ENCODE assay signal across 8 mouse cellular contexts in genomic region chr12:25094621-25095521, GRCm38 (mm10). TPM values are rescaled to one million over a fixed set of nuclear protein-coding genes. Genes with fewer than 3 reads are reported as not detected.
DNase-seq lines count a peak whose midpoint lies in the region; ATAC-seq and TF ChIP-seq lines count a peak whose summit lies in the region.

No protein-coding gene starts in this region.

- peak overlapping the region; percentile 97 for H3K4me2 ChIP-seq in forebrain, embryonic 16.5 days (ENCODE audit: low read length)
- peak overlapping the region; percentile 90 for H3K4me2 ChIP-seq in intestine, embryonic 15.5 days (replicated peaks)
- peak overlapping the region; percentile 69 for H3K4me2 ChIP-seq in lung, embryonic 14.5 days

- ATAC-seq in forebrain, embryonic 16.5 days = no peak
- ATAC-seq in intestine, embryonic 15.5 days = no peak
- no peak for ATAC-seq in lung, embryonic 14.5 days (ENCODE audit: insufficient read depth)
- ATAC-seq in granulocyte monocyte progenitor cell, adult 5-6 weeks (replicated peaks; ENCODE audit: poor library complexity, severe bottlenecking) = no peak

- WGBS in forebrain, embryonic 16.5 days = under 1% methylated on average over 22 of the region's 22 CpGs
- under 1% methylated on average over 22 of the region's 22 CpGs for WGBS in intestine, embryonic 15.5 days
- WGBS in lung, embryonic 14.5 days = 1% methylated on average over 22 of the region's 22 CpGs
- under 1% methylated on average over 22 of the region's 22 CpGs for WGBS in small intestine, adult 2 months

- no peak overlapping the region for H3K27ac ChIP-seq in bone marrow macrophage, adult 2 months (ENCODE audit: insufficient read depth, low read depth, low read length)
- peak overlapping the region; percentile 86 for H3K27ac ChIP-seq in forebrain, embryonic 16.5 days (ENCODE audit: low read length)
- H3K27ac ChIP-seq in intestine, embryonic 15.5 days = peak overlapping the region; percentile 73
- peak overlapping the region; percentile 86 for H3K27ac ChIP-seq in lung, embryonic 14.5 days (ENCODE audit: low read depth)
- H3K27ac ChIP-seq in small intestine, adult 2 months (ENCODE audit: insufficient read depth, low read depth, low read length) = peak overlapping the region; percentile 55

- peak overlapping the region; percentile 82 for H3K4me3 ChIP-seq in bone marrow macrophage, adult 2 months (ENCODE audit: insufficient read depth, low read length)
- peak overlapping the region; percentile 95 for H3K4me3 ChIP-seq in forebrain, embryonic 16.5 days (replicated peaks; ENCODE audit: low read length)
- peak overlapping the region; percentile 67 for H3K4me3 ChIP-seq in intestine, embryonic 15.5 days (replicated peaks)
- H3K4me3 ChIP-seq in lung, embryonic 14.5 days (ENCODE audit: low read depth, low read length) = peak overlapping the region; percentile 76
- peak overlapping the region; percentile 85 for H3K4me3 ChIP-seq in small intestine, adult 2 months (ENCODE audit: low read depth, low read length)

- no peaks in the 10 kb centered on the region for H3K36me3 ChIP-seq in forebrain, embryonic 16.5 days (ENCODE audit: control insufficient read depth, insufficient read depth)
- H3K36me3 ChIP-seq in intestine, embryonic 15.5 days = no peaks in the 10 kb centered on the region
- peaks cover 6% of the 10 kb centered on the region; the same call in 1 of the 2 replicates for H3K36me3 ChIP-seq in lung, embryonic 14.5 days (ENCODE audit: insufficient read depth)
- no peaks in the 10 kb centered on the region for H3K36me3 ChIP-seq in small intestine, adult 2 months (ENCODE audit: control insufficient read depth, insufficient read depth, low read length)

- DNase-seq in spleen, postnatal 10 days (ENCODE audit: low spot score in 2 of 2) = peak; percentile 7 to 24
- DNase-seq in spleen, adult 12 weeks (ENCODE audit: low spot score) = no peak
- DNase-seq in lung, embryonic 14.5 days = peak; percentile 59

- no peaks in the 10 kb centered on the region for H3K27me3 ChIP-seq in forebrain, embryonic 16.5 days (replicated peaks; ENCODE audit: control insufficient read depth, insufficient read depth, low read length)
- H3K27me3 ChIP-seq in intestine, embryonic 15.5 days (replicated peaks) = no peaks in the 10 kb centered on the region
- no peaks in the 10 kb centered on the region for H3K27me3 ChIP-seq in lung, embryonic 14.5 days (ENCODE audit: insufficient read depth, low read length)
- no peaks in the 10 kb centered on the region for H3K27me3 ChIP-seq in small intestine, adult 2 months (ENCODE audit: control insufficient read depth, insufficient read depth, low read length)

- peaks cover 14% of the 10 kb centered on the region for H3K4me1 ChIP-seq in bone marrow macrophage, adult 2 months (ENCODE audit: control insufficient read depth, insufficient read depth, low read length)
- peaks cover 48% of the 10 kb centered on the region for H3K4me1 ChIP-seq in forebrain, embryonic 16.5 days (replicated peaks; ENCODE audit: control insufficient read depth, insufficient read depth, low read length)
- peaks cover 19% of the 10 kb centered on the region; the same call in 1 of the 2 replicates for H3K4me1 ChIP-seq in intestine, embryonic 15.5 days (replicated peaks)
- H3K4me1 ChIP-seq in lung, embryonic 14.5 days (ENCODE audit: insufficient read depth) = 0 out of 2 replicates have a peak, but pooled peaks cover 8% of the 10 kb centered on the region
- H3K4me1 ChIP-seq in small intestine, adult 2 months (ENCODE audit: control insufficient read depth, insufficient read depth, insufficient read length, low read length) = peaks cover 20% of the 10 kb centered on the region

- H3K9ac ChIP-seq in forebrain, embryonic 16.5 days (replicated peaks; ENCODE audit: low read depth, low read length) = peak overlapping the region; percentile 76
- peak overlapping the region; percentile 76 for H3K9ac ChIP-seq in intestine, embryonic 15.5 days
- H3K9ac ChIP-seq in lung, embryonic 14.5 days = peak overlapping the region; percentile 87

- no peak for TF ChIP-seq POLR2A in bone marrow macrophage, adult 2 months (IDR thresholded peaks at IDR 0.05; ENCODE audit: borderline replicate concordance, low read depth, low read length)
- TF ChIP-seq POLR2A in small intestine, adult 2 months (IDR thresholded peaks at IDR 0.05; ENCODE audit: low read depth, low read length) = no peak

- H3K9me3 ChIP-seq in forebrain, embryonic 16.5 days (ENCODE audit: control insufficient read depth, low read length) = no peaks in the 10 kb centered on the region
- H3K9me3 ChIP-seq in intestine, embryonic 15.5 days = no peaks in the 10 kb centered on the region
- no peaks in the 10 kb centered on the region for H3K9me3 ChIP-seq in lung, embryonic 14.5 days (ENCODE audit: low read depth, low read length)

- no peak for TF ChIP-seq CTCF in bone marrow macrophage, adult 2 months (IDR thresholded peaks at IDR 0.05; ENCODE audit: low read depth, low read length)
- TF ChIP-seq CTCF in lung, embryonic 14.5 days (IDR thresholded peaks at IDR 0.05; ENCODE audit: low read depth) = 0 out of 2 replicates have a peak, but pooled peaks have one; percentile 12
- TF ChIP-seq CTCF in small intestine, adult 2 months (IDR thresholded peaks at IDR 0.05; ENCODE audit: extremely low read depth, insufficient read length, insufficient replicate concordance, low read depth, low read length) = no peak

RNA-seq across cellular contexts. Expression of gene Id2, which starts 2.1 kb away (rescaled TPM):
- 50.5 and 56.2 TPM in 2 replicates for polyA plus RNA-seq in bone marrow macrophage, adult 2 months (2012; ENCODE audit: insufficient read depth, insufficient read length, missing spikeins)
- 592 and 764 TPM in 2 replicates for polyA plus RNA-seq in forebrain, embryonic 16.5 days (2015; fragmentation: Nextera tagmentation; extraction: Ambion mirVana)
- 360 and 449 TPM in 2 replicates for polyA plus RNA-seq in intestine, embryonic 15.5 days (2015; fragmentation: Nextera tagmentation; extraction: Ambion mirVana)
- polyA plus RNA-seq in lung, embryonic 14.5 days (2014; fragmentation: Nextera tagmentation; extraction: Ambion mirVana) = 470 and 497 TPM in 2 replicates
- polyA plus RNA-seq in small intestine, adult 2 months (2012; rRNA removed) = 42.1 and 88.2 TPM in 2 replicates
- 1.7 and 8.5 TPM in 2 replicates for total RNA-seq in granulocyte monocyte progenitor cell, adult 5-6 weeks (2014; fragmentation: Nextera tagmentation)
- 7.4 and 11.7 TPM in 2 replicates for total RNA-seq in granulocyte monocyte progenitor cell, adult 5-6 weeks (2017)
